Mouse (Mus musculus) neural tube, embryonic 14.5 days (tissue): ENCODE measurements around the gene Slc25a39. TPM values are rescaled to one million over a fixed set of nuclear protein-coding genes. Genes with fewer than 3 reads are reported as not detected.

Experiments
- ATAC-seq: fragments of 200-750 bp; cut with Nextera tagmentation; 2 replicates; pipeline ENCODE4 v1.8.0; 2017; ENCODE audit warnings: low read depth, mild to moderate bottlenecking, moderate TSS enrichment, moderate library complexity
- H3K27ac ChIP-seq: fragments of 300-500 bp; sonication (generic); 2 replicates; pipeline ENCODE4 v1.5.1; 2014; ENCODE audit warnings: low read depth, mild to moderate bottlenecking, control low read depth, low read length, moderate library complexity, mixed read lengths
- H3K27me3 ChIP-seq: fragments of 300-500 bp; sonication (generic); 2 replicates; pipeline ENCODE4 v1.6.1; 2014; ENCODE audit warnings: low read length; ENCODE audit not compliant: control insufficient read depth, insufficient read depth
- H3K36me3 ChIP-seq: fragments of 300-500 bp; sonication (generic); 2 replicates; pipeline ENCODE4 v1.6.1; 2014; ENCODE audit warnings: low read length, mixed read lengths; ENCODE audit not compliant: control insufficient read depth, insufficient read depth
- H3K4me1 ChIP-seq: fragments of 300-500 bp; sonication (generic); 2 replicates; pipeline ENCODE4 v1.6.1; 2014; ENCODE audit warnings: low read length; ENCODE audit not compliant: control insufficient read depth, insufficient read depth
- H3K4me2 ChIP-seq: fragments of 300-500 bp; sonication (generic); 2 replicates; pipeline ENCODE4 v1.6.1; 2014; ENCODE audit warnings: mild to moderate bottlenecking, low read depth, low read length, control low read depth
- H3K4me3 ChIP-seq: fragments of 300-500 bp; sonication (generic); 2 replicates; pipeline ENCODE4 v1.5.1; 2014; ENCODE audit warnings: low read depth, low read length, control low read depth, mixed read lengths
- H3K9ac ChIP-seq: fragments of 300-500 bp; sonication (generic); replicated peaks from 2 replicates; pipeline ENCODE4 v1.6.1; 2014; ENCODE audit warnings: low read depth, mild to moderate bottlenecking, control low read depth, low read length, mixed read lengths
- H3K9me3 ChIP-seq: fragments of 300-500 bp; sonication (generic); 2 replicates; pipeline ENCODE4 v1.6.1; 2016; ENCODE audit warnings: low read length; ENCODE audit not compliant: control insufficient read depth
- WGBS: fragments of 180-500 bp; shearing (Covaris S2); extraction: QIAGEN DNeasy Blood & Tissue Kit; methylation state at CpG from one replicate; pipeline ENCODE4 v1.1.7; 2014; 5-methylcytosine and 5-hydroxymethylcytosine counted together
- polyA plus RNA-seq: library from polyadenylated mRNA; unstranded; fragments of >200 nt; fragmentation: Nextera tagmentation; extraction: Ambion mirVana; gene quantifications from 2 replicates; pipeline ENCODE4 v1.2.1, GENCODE M21; 2014

Gene Slc25a39
- polyA plus RNA-seq, 1 experiment from 2014 or later = 141 TPM

GRCm38 (mm10) chr11:102408888-102409794 lies 1.4 kb upstream of the Slc25a39 start:
- Histone ChIP-seq H3K9ac (no peak overlapping the region), H3K4me1 (peaks cover 25% of the 10 kb centered on the region), H3K27me3 (no peaks in the 10 kb centered on the region), H3K4me2 (peak overlapping the region; percentile 90), H3K9me3 (no peaks in the 10 kb centered on the region), H3K27ac (peak overlapping the region; percentile 22; the same call in 1 of the 2 replicates), H3K4me3 (peak overlapping the region; percentile 75), H3K36me3 (peaks cover 6% of the 10 kb centered on the region; the same call in 1 of the 2 replicates)
- 42% methylated on average over 15 of the region's 15 CpGs for WGBS
- ATAC-seq = no peak

DNA sequence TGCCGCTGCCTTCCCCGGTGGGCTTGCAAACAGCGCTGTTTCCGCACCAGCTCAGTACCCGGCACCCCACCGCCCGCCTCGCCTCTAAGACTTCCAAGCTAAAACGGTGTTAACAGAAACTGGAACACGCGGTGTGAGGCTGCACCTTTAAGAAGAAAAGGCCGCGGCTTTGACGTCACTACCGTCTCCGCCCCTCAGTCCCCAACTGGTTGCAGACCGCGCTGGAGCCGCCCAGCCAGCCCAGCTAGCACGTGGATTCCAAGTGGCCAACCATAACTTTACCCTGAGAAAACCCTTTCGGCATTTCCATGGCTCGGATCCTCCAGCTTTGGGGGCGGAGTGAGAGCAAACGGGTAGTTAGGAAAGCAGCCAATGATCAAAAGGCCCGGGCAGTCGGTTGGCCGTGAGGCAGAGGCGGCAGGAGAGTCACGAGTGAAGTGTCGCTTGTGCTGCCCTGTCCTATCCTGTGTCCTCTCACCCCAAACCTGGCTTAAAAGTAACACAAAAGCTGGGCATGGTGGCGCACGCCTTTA lies 664 bp upstream of the Slc25a39 start:
- Histone ChIP-seq H3K36me3 (peaks cover 11% of the 10 kb centered on the region), H3K4me2 (peak overlapping the region; percentile 90), H3K27ac (peak overlapping the region; percentile 74), H3K9ac (no peak overlapping the region), H3K4me3 (peak overlapping the region; percentile 75), H3K27me3 (no peaks in the 10 kb centered on the region), H3K4me1 (peaks cover 25% of the 10 kb centered on the region), H3K9me3 (no peaks in the 10 kb centered on the region)
- under 1% methylated on average over 32 of the region's 32 CpGs for WGBS
- peak; percentile 92 for ATAC-seq

DNA sequence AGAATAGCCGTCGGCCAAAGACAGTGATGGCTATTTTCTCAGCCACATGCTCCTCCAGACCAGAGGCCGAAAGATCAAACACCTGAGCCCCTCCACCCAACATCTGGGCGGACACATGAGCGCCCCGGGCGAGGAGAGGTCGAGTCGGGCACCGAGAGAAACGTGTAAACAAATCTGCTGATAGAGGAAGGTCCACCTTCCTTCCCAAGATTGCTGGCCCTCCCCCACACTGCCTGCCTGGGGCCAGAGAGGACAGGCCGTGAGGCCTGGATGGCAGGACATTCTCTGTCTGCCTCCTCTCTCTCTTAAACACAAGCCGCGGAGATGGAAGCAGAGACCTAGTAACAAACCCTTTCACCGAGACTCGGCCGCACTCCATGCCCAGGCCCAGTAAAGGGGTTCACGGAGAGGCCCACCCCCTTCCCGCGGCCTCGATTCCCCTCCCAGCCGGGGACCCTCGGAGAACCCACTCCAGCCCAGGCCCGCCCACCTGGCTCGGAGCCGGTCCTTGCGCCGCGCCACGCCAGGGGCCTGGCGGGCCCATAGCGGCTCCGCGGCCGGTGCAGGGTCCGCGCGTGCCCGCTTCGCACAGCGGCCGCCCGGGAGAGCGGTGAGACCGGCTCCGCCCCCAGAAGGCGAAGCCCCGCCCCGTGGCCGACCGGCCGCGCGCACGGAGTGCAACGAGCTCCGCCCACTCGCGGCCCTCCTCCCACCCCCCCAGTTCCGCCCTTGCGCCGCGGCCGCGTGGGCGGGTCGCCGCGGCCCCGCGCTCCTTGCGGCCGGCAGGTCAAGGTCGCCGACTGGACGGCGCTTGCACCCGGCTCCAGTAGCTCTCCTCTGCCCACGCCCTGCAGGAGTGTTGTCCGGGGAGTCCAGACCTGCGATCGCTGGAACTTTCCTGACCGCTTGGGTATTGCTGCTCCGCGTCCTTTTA lies 579 bp downstream of the Slc25a39 start:
- under 1% methylated on average over 84 of the region's 85 CpGs for WGBS
- peak; percentile 70 for ATAC-seq
- H3K4me2 ChIP-seq = peak overlapping the region; percentile 90
- no peaks in the 10 kb centered on the region for H3K27me3 ChIP-seq
- peak overlapping the region; percentile 75 for H3K4me3 ChIP-seq
- peaks cover 24% of the 10 kb centered on the region for H3K36me3 ChIP-seq
- H3K4me1 ChIP-seq = peaks cover 25% of the 10 kb centered on the region
- H3K27ac ChIP-seq = peak overlapping the region; percentile 83
- no peaks in the 10 kb centered on the region for H3K9me3 ChIP-seq
- peak overlapping the region; percentile 88 for H3K9ac ChIP-seq

DNA sequence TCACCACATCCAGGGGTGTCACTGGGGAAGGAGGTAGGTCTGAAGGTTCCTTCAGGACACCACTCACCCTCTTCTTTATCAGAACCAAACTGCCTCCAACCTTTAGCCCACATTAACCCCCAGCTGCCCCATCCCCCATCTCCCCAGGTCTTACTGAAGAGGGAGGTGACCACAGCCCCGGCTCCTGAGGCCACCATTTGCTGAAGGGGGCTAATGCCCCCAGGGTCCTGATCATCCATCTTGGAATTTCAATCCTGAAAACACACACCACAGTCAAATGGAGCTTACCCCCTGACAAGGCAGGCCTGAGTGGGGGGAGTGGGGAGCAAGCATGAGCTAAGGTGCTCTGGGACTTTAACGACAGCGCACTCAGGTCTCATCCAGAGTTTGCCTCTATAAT lies 1.3 kb downstream of the Slc25a39 start:
- H3K36me3 ChIP-seq = peaks cover 31% of the 10 kb centered on the region
- peaks cover 25% of the 10 kb centered on the region for H3K4me1 ChIP-seq
- WGBS = 10% methylated on average over 3 of the region's 3 CpGs
- peak overlapping the region; percentile 83 for H3K27ac ChIP-seq
- peak overlapping the region; percentile 88 for H3K9ac ChIP-seq
- peak overlapping the region; percentile 75 for H3K4me3 ChIP-seq
- no peak for ATAC-seq
- H3K27me3 ChIP-seq = no peaks in the 10 kb centered on the region
- no peaks in the 10 kb centered on the region for H3K9me3 ChIP-seq
- peak overlapping the region; percentile 90 for H3K4me2 ChIP-seq

DNA sequence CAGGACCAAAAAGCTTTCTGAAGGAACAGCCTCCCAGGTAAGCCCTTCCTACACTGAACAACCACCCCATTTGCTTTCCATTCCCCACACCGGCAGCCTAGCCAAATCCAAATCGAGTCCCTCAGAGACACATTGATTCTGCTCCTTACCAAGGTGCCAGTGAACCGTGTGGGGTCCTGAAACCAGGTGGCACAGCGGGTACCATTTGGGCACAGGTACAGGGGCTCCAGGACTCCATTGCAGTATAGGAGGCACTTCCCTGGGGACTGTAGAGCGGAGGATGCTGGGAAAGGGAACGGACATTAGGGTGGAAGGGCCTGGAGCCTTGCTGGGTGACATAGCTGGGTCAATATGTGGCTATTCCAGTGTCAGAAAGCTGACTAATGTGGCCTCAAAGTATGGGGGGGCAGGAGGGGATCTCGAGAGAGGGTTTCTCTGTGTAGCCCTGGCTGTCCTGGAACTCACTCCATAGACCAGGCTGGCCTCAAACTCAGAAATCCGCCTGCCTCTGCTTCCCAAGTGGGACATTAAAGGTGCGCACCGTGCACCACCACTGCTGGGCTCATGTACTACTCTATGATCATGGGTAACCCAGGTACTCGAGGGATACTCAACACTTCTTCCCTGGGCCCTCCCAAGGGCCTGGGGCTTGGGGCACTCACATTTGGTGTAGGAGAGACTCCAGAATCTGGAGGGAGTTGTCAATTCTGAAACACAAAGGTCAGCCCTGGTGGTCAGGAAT lies 2.0 kb downstream of the Slc25a39 start:
- Histone ChIP-seq H3K4me1 (peaks cover 25% of the 10 kb centered on the region), H3K9ac (peak overlapping the region; percentile 88; the same call in 1 of the 2 replicates), H3K36me3 (peaks cover 31% of the 10 kb centered on the region), H3K27me3 (no peaks in the 10 kb centered on the region), H3K4me3 (no peak overlapping the region), H3K4me2 (peak overlapping the region; percentile 90), H3K27ac (no peak overlapping the region), H3K9me3 (no peaks in the 10 kb centered on the region)
- whole genome bisulfite sequencing = 88% methylated on average over 11 of the region's 11 CpGs
- ATAC-seq = no peak

GRCm38 (mm10) chr11:102404161-102405010 lies 3.4 kb downstream of the Slc25a39 start:
- 77% methylated on average over 18 of the region's 18 CpGs for WGBS
- peaks cover 27% of the 10 kb centered on the region for H3K4me1 ChIP-seq
- H3K27ac ChIP-seq = no peak overlapping the region
- no peaks in the 10 kb centered on the region for H3K27me3 ChIP-seq
- peaks cover 35% of the 10 kb centered on the region for H3K36me3 ChIP-seq
- H3K9ac ChIP-seq = no peak overlapping the region
- H3K4me3 ChIP-seq = no peak overlapping the region
- no peak for ATAC-seq
- no peak overlapping the region for H3K4me2 ChIP-seq
- H3K9me3 ChIP-seq = no peaks in the 10 kb centered on the region

- WGBS = 96% methylated on average over 11 of the region's 11 CpGs
- no peaks in the 10 kb centered on the region for H3K9me3 ChIP-seq
- H3K4me1 ChIP-seq = peaks cover 32% of the 10 kb centered on the region
- peaks cover 35% of the 10 kb centered on the region for H3K36me3 ChIP-seq
- no peak for ATAC-seq
- H3K4me3 ChIP-seq = no peak overlapping the region
- no peaks in the 10 kb centered on the region for H3K27me3 ChIP-seq
- no peak overlapping the region for H3K27ac ChIP-seq
- H3K4me2 ChIP-seq = no peak overlapping the region
- no peak overlapping the region for H3K9ac ChIP-seq
Observed at GRCm38 (mm10) chr11:102403657-102404056, 4.1 kb downstream of the Slc25a39 start.
